Comparison of ENCODE assay signal across 8 mouse cellular contexts in the genomic region with DNA sequence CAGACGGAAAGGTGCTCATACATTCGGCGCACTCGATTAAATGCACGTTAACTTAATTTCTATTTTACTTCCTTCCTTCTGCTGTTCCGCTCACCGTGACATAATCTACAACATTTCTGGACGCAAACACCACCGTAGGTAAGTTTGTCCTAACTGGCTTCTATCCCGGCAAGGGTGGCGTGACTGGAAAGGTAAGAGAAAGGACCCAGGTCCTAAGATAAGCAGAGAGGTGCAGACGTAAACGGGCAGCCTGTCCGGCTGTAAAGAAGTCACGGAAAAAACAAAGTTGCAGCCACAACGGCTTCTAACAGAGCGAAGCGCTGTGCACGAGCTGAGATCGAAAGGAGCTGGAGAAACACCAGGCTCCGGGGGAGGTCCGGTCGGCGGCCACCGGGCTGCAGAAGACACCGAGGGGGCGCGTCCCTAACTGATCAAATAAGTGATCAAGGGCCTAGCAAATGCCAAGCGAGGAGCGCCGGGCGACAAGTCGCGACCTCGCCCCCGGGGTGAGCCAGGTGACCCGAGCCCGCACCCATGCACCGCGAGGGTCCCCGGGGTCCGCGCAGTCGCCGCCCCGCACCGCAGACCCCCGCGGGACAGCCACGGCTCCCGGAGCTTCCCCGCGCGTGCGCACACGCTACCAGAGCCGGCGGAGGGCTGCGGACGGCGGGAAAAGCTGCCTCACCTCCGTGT. TPM values are rescaled to one million over a fixed set of nuclear protein-coding genes. Genes with fewer than 3 reads are reported as not detected.
DNase-seq lines count a peak whose midpoint lies in the region; ATAC-seq and TF ChIP-seq lines count a peak whose summit lies in the region.

No protein-coding gene starts in this region.

- peak overlapping the region; percentile 26 for H3ac ChIP-seq in myocyte (ENCODE audit: control insufficient read depth, insufficient read length)

- peak overlapping the region; percentile 92 for H3K4me3 ChIP-seq in limb, embryonic 12.5 days (replicated peaks)
- peak overlapping the region; percentile 94 for H3K4me3 ChIP-seq in myocyte

- 1% methylated on average over 62 of the region's 62 CpGs for WGBS in limb, embryonic 12.5 days

- H3K79me2 ChIP-seq in myocyte (ENCODE audit: control insufficient read depth, insufficient read depth), result peaks cover 51% of the 10 kb centered on the region

- TF ChIP-seq POLR2A in myocyte (IDR thresholded peaks at IDR 0.05; ENCODE audit: insufficient read length, low read depth), result no peak

- ATAC-seq in erythroblast, adult 5-6 weeks (replicated peaks; ENCODE audit: low FRiP score, poor library complexity, severe bottlenecking), result peak; percentile 39
- peak; percentile 70 for ATAC-seq in limb, embryonic 12.5 days (ENCODE audit: insufficient number of reproducible peaks, insufficient read depth, low FRiP score, low TSS enrichment, low read depth)

- no peaks in the 10 kb centered on the region for H3K27me3 ChIP-seq in limb, embryonic 12.5 days
- no peaks in the 10 kb centered on the region for H3K27me3 ChIP-seq in myocyte (ENCODE audit: control insufficient read depth, insufficient read depth, insufficient read length)

- H3K9ac ChIP-seq in limb, embryonic 12.5 days (replicated peaks), result peak overlapping the region; percentile 87

- peak overlapping the region; percentile 98 for H3K27ac ChIP-seq in limb, embryonic 12.5 days

- H3K4me1 ChIP-seq in limb, embryonic 12.5 days (replicated peaks), result peaks cover 20% of the 10 kb centered on the region

- DNase-seq in layer of hippocampus, adult 11-12 months (ENCODE audit: low spot score), result peak; percentile 19
- DNase-seq in layer of hippocampus, postnatal 14 days (ENCODE audit: low spot score in 2 of 2), result no peak
- peak; percentile 17 for DNase-seq in Muller cell, postnatal 12 days (ENCODE audit: inconsistent ontology term)
- no peak for DNase-seq in cerebellum, adult 8-10 months
- DNase-seq in gastrocnemius, postnatal 25 days, result no peak

- H3K9me3 ChIP-seq in limb, embryonic 12.5 days, result no peaks in the 10 kb centered on the region

- peaks cover 18% of the 10 kb centered on the region for H3K36me3 ChIP-seq in limb, embryonic 12.5 days
- peaks cover under 1% of the 10 kb centered on the region for H3K36me3 ChIP-seq in myocyte (ENCODE audit: control insufficient read depth, insufficient read depth)

- H3K4me2 ChIP-seq in limb, embryonic 12.5 days, result peak overlapping the region; percentile 91
- H3K4me2 ChIP-seq in myocyte (ENCODE audit: low read depth), result peak overlapping the region; percentile 89

TF ChIP-seq in myocyte, 11 proteins besides CTCF, POLR2A, EP300 and RAD21:
- no peak for TF ChIP-seq MYOG (IDR thresholded peaks at IDR 0.05; ENCODE audit: control insufficient read depth in 1 of 3, insufficient read depth in 1 of 3, insufficient read length in 2 of 3, low read depth in 2 of 3)
- no peak for TF ChIP-seq POLR2AphosphoS2 (IDR thresholded peaks at IDR 0.05; ENCODE audit: insufficient read length, low read depth)
- no peak for TF ChIP-seq CEBPB (IDR thresholded peaks at IDR 0.05; ENCODE audit: insufficient read depth, poor library complexity, severe bottlenecking)
- no peak for TF ChIP-seq E2F4 (IDR thresholded peaks at IDR 0.05; ENCODE audit: insufficient read depth)
- TF ChIP-seq REST (IDR thresholded peaks at IDR 0.05; ENCODE audit: insufficient read depth, insufficient read length), result no peak
- no peak for TF ChIP-seq MYOD1 (IDR thresholded peaks at IDR 0.05; ENCODE audit: control insufficient read depth in 1 of 3, insufficient read length in 2 of 3, low read depth in 2 of 3)
- TF ChIP-seq TCF12 (IDR thresholded peaks at IDR 0.05; ENCODE audit: insufficient read depth, poor library complexity, severe bottlenecking), result no peak

RNA-seq across cellular contexts. Expression of gene Cdc5l, which starts 0.7 kb away (rescaled TPM):
- 10 to 100 TPM; 47.0 to 50.2 TPM for total RNA-seq in layer of hippocampus, postnatal 14 days (2021)
- 24.5 and 31.5 TPM in 2 replicates for total RNA-seq in erythroblast, adult 5-6 weeks (2015; ENCODE audit: low replicate concordance)
- total RNA-seq in erythroblast, adult 5-6 weeks (2017; ENCODE audit: low replicate concordance), result 61.2 and 66.1 TPM in 2 replicates
- 79.2 and 79.8 TPM in 2 replicates for polyA plus RNA-seq in limb, embryonic 12.5 days (2016; fragmentation: Nextera tagmentation; extraction: Ambion mirVana)
- 26.8 TPM for polyA plus RNA-seq in myocyte (2012; fragmentation: generic; extraction: Trizol)
- total RNA-seq in gastrocnemius, postnatal 25 days (2021), result 10 to 100 TPM; 32.9 to 33.3 TPM

RNA-seq across cellular contexts. Expression of gene Spats1, which starts 42.4 kb away (rescaled TPM):
- total RNA-seq in layer of hippocampus, postnatal 14 days (2021), result 1 to 10 TPM; 5.0 to 5.4 TPM
- total RNA-seq in erythroblast, adult 5-6 weeks (2015; ENCODE audit: low replicate concordance), result not detected in 2 replicates
- total RNA-seq in erythroblast, adult 5-6 weeks (2017; ENCODE audit: low replicate concordance), result 1.4 and 5.6 TPM in 2 replicates
- polyA plus RNA-seq in limb, embryonic 12.5 days (2016; fragmentation: Nextera tagmentation; extraction: Ambion mirVana), result 0.83 and 1.1 TPM in 2 replicates
- polyA plus RNA-seq in myocyte (2012; fragmentation: generic; extraction: Trizol), result 0.07 TPM
- not detected for total RNA-seq in gastrocnemius, postnatal 25 days (2021)

Comparison
In these comparisons a context has a peak if more than half of its experiments do, and no peak if none do; other contexts are left out.
1. DNase-seq: peak in layer of hippocampus, adult 11-12 months (single experiment) and Muller cell, postnatal 12 days (single experiment); none in layer of hippocampus, postnatal 14 days (0 of 2), cerebellum, adult 8-10 months (single experiment) and gastrocnemius, postnatal 25 days (single experiment).